Mouse (Mus musculus): ENCODE measurements around the gene Fhl1. TPM values are rescaled to one million over a fixed set of nuclear protein-coding genes. Genes with fewer than 3 reads are reported as not detected.

Fhl1 gene
- polyA plus RNA-seq (2015; fragmentation: Illumina TruSeq; extraction: RNeasy Lipid Tissue Mini Kit (QIAGEN cat#74804); ENCODE audit: insufficient read depth, low replicate concordance) = 29.7 TPM

GRCm38 (mm10) chrX:56731306-56732201, at the start of gene Fhl1:
Gene Fhl1 (plus strand): TSS chrX:56731787.

GRCm38 (mm10) chrX:56821765-56822603, 90.4 kb downstream of the Fhl1 start, which contains the start of gene Map7d3:
Gene Map7d3 (minus strand): TSS chrX:56822326.

Other genes starting within 250 kb of the Fhl1 start
- not detected for gene Gm10477, start 207.0 kb upstream of the Fhl1 start, polyA plus RNA-seq (2015; fragmentation: Illumina TruSeq; extraction: RNeasy Lipid Tissue Mini Kit (QIAGEN cat#74804); ENCODE audit: insufficient read depth, low replicate concordance)
- not detected for gene Gm648, start 182.2 kb upstream of the Fhl1 start, polyA plus RNA-seq (2015; fragmentation: Illumina TruSeq; extraction: RNeasy Lipid Tissue Mini Kit (QIAGEN cat#74804); ENCODE audit: insufficient read depth, low replicate concordance)
- 22.7 TPM for gene Mmgt1, start 133.7 kb upstream of the Fhl1 start, polyA plus RNA-seq (2015; fragmentation: Illumina TruSeq; extraction: RNeasy Lipid Tissue Mini Kit (QIAGEN cat#74804); ENCODE audit: insufficient read depth, low replicate concordance)
- 19.3 TPM for gene Slc9a6, start 122.0 kb upstream of the Fhl1 start, polyA plus RNA-seq (2015; fragmentation: Illumina TruSeq; extraction: RNeasy Lipid Tissue Mini Kit (QIAGEN cat#74804); ENCODE audit: insufficient read depth, low replicate concordance)
- gene Map7d3, start 90.5 kb downstream of the Fhl1 start, polyA plus RNA-seq (2015; fragmentation: Illumina TruSeq; extraction: RNeasy Lipid Tissue Mini Kit (QIAGEN cat#74804); ENCODE audit: insufficient read depth, low replicate concordance) = 1.3 TPM
- gene Adgrg4, start 138.4 kb downstream of the Fhl1 start, polyA plus RNA-seq (2015; fragmentation: Illumina TruSeq; extraction: RNeasy Lipid Tissue Mini Kit (QIAGEN cat#74804); ENCODE audit: insufficient read depth, low replicate concordance) = not detected

Measured in spleen, adult 10 weeks (tissue).